Mouse (Mus musculus) ZHBTc4 (cell line): ENCODE results near the gene Neo1.
A peak's percentile ranks its signal among the peaks of the same experiment; 100 is the strongest.

Source experiments
- DNase-seq: peaks from one replicate; pipeline ENCODE4 v3.0.0-alpha.2; 2011; ENCODE audit warnings: low read depth, low spot score

Gene Neo1

DNA sequence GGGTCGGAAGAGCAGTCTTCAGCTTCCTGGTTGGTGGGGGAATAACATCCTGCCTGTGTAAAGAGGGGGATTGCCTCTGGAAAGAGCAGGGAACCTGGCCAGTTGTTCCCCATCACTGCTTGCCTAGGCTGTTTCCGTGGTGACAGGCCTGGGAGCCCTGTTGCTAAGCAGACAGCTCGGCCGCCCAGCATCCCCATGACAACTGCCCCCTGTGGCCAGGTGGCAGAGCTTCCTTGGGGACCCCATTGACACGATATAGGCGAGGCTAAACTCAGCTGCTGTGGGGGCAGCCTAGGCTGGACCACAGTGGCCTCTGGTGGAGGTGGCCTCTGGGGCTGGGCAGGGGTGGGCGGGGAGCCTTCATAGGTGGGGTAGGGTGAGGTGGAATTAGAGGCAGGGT lies 172.4 kb downstream of the Neo1 start:
- peak; percentile 20 for DNase-seq

DNA sequence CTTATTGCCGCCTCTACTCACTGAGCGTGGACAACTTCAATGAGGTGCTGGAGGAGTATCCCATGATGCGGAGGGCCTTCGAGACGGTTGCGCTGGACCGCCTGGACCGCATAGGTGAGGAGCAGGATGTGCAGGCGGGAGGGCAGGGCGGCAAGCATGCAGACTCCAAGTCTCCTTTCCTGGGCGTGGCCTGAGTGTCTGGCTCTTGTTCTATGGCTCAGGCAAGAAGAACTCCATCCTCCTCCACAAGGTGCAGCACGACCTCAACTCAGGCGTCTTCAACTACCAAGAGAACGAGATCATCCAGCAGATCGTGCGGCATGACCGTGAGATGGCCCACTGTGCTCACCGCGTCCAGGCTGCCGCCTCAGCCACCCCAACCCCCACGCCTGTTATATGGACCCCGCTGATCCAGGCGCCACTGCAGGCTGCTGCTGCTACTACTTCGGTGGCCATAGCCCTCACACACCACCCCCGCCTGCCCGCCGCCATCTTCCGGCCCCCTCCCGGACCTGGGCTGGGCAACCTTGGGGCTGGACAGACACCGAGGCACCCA lies 177.1 kb downstream of the Neo1 start:
- DNase-seq: peak; percentile 68

DNA sequence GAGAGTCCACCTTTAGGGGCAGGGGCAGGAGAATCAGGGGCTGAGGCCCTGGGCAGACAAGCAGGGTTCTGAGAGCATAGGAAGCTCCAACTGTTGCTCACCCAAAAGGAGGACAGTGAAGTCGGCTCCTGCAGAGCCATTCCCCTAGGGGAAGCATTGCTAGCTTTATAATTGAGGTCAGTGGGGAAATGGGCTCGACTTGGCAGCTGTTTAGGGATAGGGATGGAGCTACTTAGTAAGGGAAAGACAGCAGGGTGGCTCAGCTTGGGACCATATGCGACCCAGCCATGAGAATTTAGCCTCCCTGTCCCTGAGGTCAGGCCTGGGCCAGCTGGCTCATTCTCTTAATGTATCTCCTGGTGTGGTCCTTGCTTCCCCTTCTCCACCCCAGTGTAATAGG lies 181.3 kb downstream of the Neo1 start:
- DNase-seq: no peak

DNA sequence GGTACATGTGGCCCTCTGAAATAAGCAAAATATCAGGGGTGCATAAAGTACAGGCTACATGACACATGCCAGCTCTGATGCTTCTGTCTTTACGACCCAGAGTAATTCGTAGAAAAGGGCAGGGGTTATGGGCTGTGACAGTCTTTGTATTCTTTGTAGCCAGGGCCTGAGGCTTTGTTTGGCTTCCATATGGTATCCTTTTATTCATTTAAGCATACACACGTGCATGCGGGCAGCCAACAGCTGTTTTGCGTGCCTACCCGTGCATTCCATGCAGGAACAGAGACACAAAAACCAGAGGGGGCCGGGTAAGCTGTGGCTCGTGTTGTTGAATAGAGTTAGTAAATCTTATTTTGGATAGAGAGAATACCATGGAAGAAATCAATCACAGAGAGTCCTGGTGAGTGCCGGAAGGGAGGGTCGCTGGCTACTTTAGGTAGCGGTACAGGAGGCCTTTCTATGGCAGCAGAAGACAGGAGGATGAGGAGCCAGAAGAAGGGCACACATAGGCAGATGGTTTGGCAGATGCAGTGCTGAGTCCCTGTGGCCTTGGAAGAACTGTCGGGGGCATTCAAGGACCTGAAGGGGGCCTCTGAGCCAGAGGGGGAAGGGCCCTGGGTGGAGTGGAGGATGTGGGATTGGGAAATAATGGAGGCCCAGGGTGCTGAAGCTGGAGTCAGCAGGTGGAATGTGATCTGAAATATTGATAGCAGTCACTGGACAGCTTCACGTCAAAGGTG lies 186.5 kb downstream of the Neo1 start:
- DNase-seq: no peak

DNA sequence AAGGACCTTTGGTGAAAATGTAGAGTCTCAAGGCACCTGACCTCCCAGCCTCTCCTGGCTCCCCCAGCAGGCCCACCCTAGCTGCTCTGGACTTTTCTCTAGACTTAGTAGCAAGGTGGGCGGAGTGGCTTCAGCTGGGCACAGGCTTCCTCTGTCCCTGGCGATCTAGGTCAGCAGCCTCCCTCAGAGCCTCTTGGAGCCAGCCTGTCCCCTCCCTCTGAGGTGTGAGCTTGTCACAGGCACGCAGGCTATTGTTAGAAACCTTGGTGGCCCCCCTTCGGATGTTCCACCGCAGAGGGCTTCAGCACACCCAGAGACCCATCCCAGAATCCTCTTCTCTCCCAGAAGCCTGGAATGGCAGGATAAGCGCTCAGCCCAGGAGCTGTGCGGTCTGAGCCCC lies 188.6 kb downstream of the Neo1 start:
- no peak for DNase-seq

DNA sequence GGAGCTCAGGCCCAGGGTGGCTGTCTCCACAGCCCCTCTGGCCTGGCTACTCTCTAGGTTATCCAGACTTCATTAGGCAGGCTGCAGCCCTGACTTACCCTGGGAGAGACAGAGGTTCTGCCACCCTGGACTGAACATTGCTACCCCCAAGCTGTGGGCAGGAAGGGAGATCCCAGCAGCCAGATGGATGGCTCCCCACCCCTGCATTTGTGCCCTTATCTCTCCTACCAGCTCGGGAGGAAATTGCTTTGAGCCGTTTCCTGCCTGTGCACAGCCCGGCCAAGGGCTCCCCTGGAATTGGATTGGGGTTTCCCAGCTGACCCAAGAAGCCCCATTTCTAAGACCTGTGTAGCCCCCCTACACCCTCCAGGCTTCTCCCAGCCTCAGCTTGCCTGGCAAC lies 189.2 kb downstream of the Neo1 start:
- no peak for DNase-seq

DNA sequence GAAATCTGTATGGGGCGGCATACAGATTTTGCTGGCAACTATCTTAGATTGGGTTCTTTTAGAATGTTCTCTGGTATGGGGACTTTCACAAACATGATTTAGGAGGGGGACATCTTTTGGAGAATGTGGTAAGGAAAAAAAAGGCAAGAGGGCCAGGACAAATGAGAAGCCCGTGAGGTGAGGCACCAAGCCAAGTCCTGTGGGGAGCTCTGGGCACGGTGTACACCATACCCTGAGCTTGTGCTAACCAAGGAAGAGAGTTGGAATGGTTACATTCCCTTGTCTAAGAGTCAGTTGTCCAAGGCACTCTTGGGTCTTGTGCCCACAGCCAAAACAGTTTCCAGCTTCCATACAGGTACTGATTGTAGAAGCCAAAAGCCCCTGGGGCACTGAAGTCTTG lies 191.6 kb downstream of the Neo1 start:
- no peak for DNase-seq

DNA sequence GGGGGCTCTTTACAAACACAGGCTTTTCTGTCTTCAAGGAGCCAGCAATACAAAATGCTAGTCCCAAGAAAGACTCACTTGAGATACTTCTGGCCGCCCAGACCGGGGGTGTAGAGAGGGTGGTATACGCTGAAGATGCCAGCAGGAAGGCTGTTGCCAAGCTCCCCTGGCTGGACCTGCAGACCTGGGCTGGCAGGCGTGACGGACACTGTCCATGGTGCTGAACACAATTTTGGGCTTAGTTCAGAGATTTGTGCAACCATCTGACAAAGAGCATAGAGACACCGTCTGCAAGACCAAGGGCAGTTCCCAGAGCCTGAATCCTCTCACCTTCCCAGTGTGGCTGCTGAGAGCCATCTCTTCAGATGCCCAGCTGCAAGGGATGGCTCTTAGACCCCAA lies 194.6 kb downstream of the Neo1 start:
- DNase-seq: peak; percentile 70

DNA sequence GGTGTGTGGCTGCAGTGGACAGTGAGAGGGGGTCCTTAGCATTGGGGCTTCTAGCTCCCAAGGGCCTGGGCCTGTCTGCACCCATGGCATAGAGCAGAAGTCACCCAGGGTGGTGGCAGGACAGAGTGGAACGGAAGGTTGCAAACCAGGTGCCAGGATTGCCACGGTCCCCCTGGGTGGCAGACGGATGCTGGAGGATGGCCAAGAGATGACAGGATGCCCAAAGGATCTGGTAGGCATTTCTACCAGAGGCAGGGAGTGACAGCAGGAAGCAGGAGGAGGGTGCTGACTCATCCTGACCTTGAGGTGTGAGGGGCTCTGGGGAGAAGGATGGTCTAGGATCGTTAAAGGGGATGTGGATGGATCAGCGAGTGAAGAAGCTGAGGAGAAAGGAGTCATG lies 197.7 kb downstream of the Neo1 start:
- DNase-seq: no peak

DNA sequence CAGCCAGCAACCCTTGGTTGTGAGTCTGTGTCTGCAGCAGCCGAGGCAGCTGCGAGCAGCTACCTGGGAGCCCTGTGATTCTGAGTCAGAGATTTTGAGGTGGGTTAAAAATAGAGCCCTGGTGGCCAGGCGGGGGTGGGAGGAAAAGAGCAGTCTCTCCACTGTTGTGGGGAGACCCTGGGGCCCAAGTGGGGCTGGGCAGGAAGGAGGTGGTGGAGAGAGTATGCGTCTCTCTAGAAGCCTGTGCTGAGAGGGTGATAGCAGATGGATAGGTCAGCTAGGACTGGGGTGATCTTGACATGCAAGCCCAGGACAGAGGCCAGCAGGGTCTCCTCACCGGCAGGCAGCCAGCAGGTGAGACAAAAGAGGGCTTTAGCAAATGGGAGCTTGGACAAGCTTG lies 199.1 kb downstream of the Neo1 start:
- DNase-seq: no peak

DNA sequence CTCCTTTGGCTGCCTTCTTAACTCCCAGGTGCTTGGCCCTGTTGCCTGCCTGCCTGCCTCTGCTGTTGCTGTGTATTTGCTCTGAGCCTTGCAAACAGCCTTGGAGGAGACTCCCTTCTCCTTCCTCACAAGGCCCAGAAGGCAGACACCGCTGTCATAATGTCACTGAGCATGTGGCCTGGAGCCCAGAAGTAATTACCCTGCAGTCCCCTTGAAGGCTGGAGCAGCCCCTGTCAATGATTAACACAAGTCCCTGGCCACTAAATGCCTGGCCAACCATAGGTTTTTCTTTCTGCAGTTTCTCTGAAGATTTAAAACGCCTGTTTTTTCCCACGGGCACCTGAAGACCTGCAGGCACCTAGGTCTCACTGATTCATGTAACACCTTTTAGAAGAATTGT lies 203.3 kb downstream of the Neo1 start:
- DNase-seq: no peak

DNA sequence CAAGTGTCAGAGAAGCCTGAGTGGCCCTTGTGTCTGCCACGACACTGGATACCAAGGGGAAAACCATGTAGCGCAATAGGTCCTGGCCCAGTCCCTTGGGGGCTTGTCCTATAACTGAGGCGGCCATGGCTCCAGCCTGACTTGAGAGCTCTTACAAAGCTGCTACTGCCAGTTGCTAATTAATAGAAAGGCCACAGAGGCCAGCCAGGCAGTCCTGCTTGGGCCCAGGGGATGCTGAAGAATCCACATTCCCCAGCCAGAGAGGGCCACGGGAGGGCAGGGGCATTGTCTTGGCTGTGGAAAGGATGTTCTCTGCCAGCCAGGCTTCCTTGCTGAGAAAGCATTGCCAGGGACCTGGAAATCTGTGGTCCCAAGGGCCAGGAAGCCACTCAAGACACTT lies 206.6 kb downstream of the Neo1 start:
- DNase-seq: no peak
